Mouse (Mus musculus) brain, embryonic 14.5 days (tissue): ENCODE measurements at regions not wholly inside any gene's neighbourhood (a gene's known extent, or its start where the extent isn't known, plus 50 kb on each side); places are given as distances from the start of the nearest gene placed in this dataset.

Source experiments
- CTCF ChIP-seq: fragments of 200-500 bp; IDR thresholded peaks from 2 replicates; pipeline ENCODE4 v1.5.1; 2012; ENCODE audit warnings: inconsistent platforms, mild to moderate bottlenecking, moderate library complexity, borderline replicate concordance; ENCODE audit not compliant: insufficient read depth, insufficient read length; ENCODE audit errors: extremely low read depth
- POLR2A ChIP-seq: fragments of 200-500 bp; IDR thresholded peaks from 2 replicates; pipeline ENCODE4 v1.6.1; 2012; ENCODE audit warnings: mild to moderate bottlenecking, inconsistent platforms, borderline replicate concordance; ENCODE audit not compliant: poor library complexity, insufficient read depth, insufficient read length, severe bottlenecking; ENCODE audit errors: extremely low read depth

- TF ChIP-seq POLR2A (no peak), CTCF (no peak)
Observed at GRCm38 (mm10) chr3:34242126-34242525, 161.0 kb upstream of the Dnajc19 start.
